Mouse (Mus musculus) liver, embryonic 13.5 days (tissue): Measurements from ENCODE around the gene Spata2. TPM values are rescaled to one million over a fixed set of nuclear protein-coding genes. Genes with fewer than 3 reads are reported as not detected.
A peak's percentile ranks its signal among the peaks of the same experiment; 100 is the strongest.

Experiments used
- ATAC-seq: fragments of 200-750 bp; cut with Nextera tagmentation; 2 replicates; pipeline ENCODE4 v1.8.0; 2017; ENCODE audit warnings: low read depth, mild to moderate bottlenecking, moderate number of reproducible peaks, moderate library complexity
- DNase-seq: peaks from one replicate; pipeline ENCODE4 v3.0.0; 2022
- H3K27ac ChIP-seq: fragments of 300-500 bp; sonication (generic); 2 replicates; pipeline ENCODE4 v1.5.1; 2015; ENCODE audit warnings: moderate library complexity, mild to moderate bottlenecking, inconsistent platforms
- H3K27me3 ChIP-seq: fragments of 300-500 bp; sonication (generic); 2 replicates; pipeline ENCODE4 v1.6.1; 2015; ENCODE audit warnings: mild to moderate bottlenecking, inconsistent platforms
- H3K36me3 ChIP-seq: fragments of 300-500 bp; sonication (generic); 2 replicates; pipeline ENCODE4 v1.6.1; 2015; ENCODE audit warnings: mild to moderate bottlenecking, inconsistent platforms
- H3K4me1 ChIP-seq: fragments of 300-500 bp; sonication (generic); replicated peaks from 2 replicates; pipeline ENCODE4 v1.6.1; 2015; ENCODE audit warnings: inconsistent platforms
- H3K4me2 ChIP-seq: fragments of 300-500 bp; sonication (generic); 2 replicates; pipeline ENCODE4 v1.6.1; 2015; ENCODE audit warnings: inconsistent platforms, mild to moderate bottlenecking, moderate library complexity
- H3K4me3 ChIP-seq: fragments of 300-500 bp; sonication (generic); replicated peaks from 2 replicates; pipeline ENCODE4 v1.5.1; 2015; ENCODE audit warnings: mild to moderate bottlenecking, inconsistent platforms
- H3K9ac ChIP-seq: fragments of 300-500 bp; sonication (generic); 2 replicates; pipeline ENCODE4 v1.6.1; 2015; ENCODE audit warnings: mild to moderate bottlenecking, inconsistent platforms
- H3K9me3 ChIP-seq: fragments of 300-500 bp; sonication (generic); replicated peaks from 2 replicates; pipeline ENCODE4 v1.6.1; 2016; ENCODE audit warnings: inconsistent platforms
- WGBS: fragments of 180-500 bp; shearing (Covaris S2); methylation state at CpG from one replicate; pipeline ENCODE4 v1.1.7; 2015; ENCODE audit not compliant: insufficient replicate concordance; 5-methylcytosine and 5-hydroxymethylcytosine counted together
- polyA plus RNA-seq: library from polyadenylated mRNA; unstranded; fragments of >200 nt; fragmentation: Nextera tagmentation; extraction: Ambion mirVana; gene quantifications from 2 replicates; pipeline ENCODE4 v1.2.1, GENCODE M21; 2015

Spata2 gene
- polyA plus RNA-seq, 1 experiment from 2014 or later, result 7.0 TPM

GRCm38 (mm10) chr2:167476762-167477161 is 15.9 kb downstream of the Spata2 start:
- Histone ChIP-seq H3K27ac (peak overlapping the region; percentile 43), H3K27me3 (no peaks in the 10 kb centered on the region), H3K4me1 (peaks cover 15% of the 10 kb centered on the region), H3K9me3 (no peaks in the 10 kb centered on the region), H3K9ac (no peak overlapping the region), H3K36me3 (peaks cover 42% of the 10 kb centered on the region), H3K4me2 (no peak overlapping the region), H3K4me3 (no peak overlapping the region)
- ATAC-seq, result 0 out of 2 replicates have a peak, but pooled peaks have one; percentile 6
- DNase-seq, result no peak
- 53% methylated on average over 4 of the region's 4 CpGs for WGBS

DNA sequence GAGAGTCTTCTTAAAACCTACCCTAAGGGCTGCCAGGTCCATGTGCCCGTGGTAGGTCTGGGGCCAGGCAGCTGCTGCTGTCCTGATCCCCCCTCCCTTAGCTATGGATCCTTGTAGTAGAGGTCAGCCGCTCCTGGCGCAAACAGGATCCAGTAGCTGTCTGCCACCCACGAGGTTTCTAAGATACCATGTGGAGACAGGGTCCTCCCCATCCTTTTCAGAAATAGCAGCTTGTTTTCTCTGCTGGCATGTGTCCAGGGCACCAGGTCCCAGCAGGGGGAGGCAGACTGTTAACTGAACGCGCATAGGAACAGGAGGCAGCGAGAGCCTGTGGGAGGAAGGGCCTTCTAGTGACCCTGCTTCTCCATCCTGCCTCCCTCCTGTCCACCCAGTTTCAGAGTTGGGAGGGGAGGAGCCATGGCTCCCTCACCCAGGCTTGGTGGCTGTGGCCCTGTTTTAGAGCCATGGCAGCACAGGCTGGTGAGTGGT is 16.4 kb downstream of the Spata2 start:
- Histone ChIP-seq H3K36me3 (peaks cover 48% of the 10 kb centered on the region), H3K9me3 (no peaks in the 10 kb centered on the region), H3K27ac (peak overlapping the region; percentile 43), H3K4me1 (peaks cover 15% of the 10 kb centered on the region), H3K4me2 (no peak overlapping the region), H3K27me3 (no peaks in the 10 kb centered on the region), H3K4me3 (no peak overlapping the region), H3K9ac (no peak overlapping the region)
- DNase-seq (no peak), ATAC-seq (peak; percentile 15; the same call in 1 of the 2 replicates)
- 55% methylated on average over 7 of the region's 7 CpGs for WGBS

DNA sequence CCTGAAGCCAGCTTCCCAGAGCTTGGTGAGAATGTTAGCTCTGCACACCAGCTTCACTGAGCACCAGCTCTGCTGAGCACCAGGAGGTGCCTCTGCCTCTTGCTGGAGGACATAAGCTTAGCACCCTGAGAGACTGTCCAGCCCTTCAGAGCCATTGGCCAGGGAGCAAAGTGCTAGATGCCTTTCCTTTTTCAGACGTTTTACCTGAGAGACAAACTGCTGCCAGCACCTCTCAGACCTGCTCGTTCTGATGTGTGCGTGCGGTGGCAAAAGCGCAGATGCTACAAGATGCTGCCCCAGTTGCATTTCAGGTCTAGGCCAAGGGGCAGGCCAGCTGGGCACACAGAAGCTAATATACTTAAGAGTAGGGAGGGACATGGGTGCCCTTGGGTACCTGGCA is 17.1 kb downstream of the Spata2 start:
- ATAC-seq (no peak), DNase-seq (no peak)
- 72% methylated on average over 5 of the region's 5 CpGs for WGBS
- Histone ChIP-seq H3K9me3 (no peaks in the 10 kb centered on the region), H3K9ac (no peak overlapping the region), H3K4me2 (no peak overlapping the region), H3K27me3 (no peaks in the 10 kb centered on the region), H3K27ac (peak overlapping the region; percentile 43; the same call in 1 of the 2 replicates), H3K4me1 (peaks cover 15% of the 10 kb centered on the region), H3K4me3 (no peak overlapping the region), H3K36me3 (peaks cover 48% of the 10 kb centered on the region)

DNA sequence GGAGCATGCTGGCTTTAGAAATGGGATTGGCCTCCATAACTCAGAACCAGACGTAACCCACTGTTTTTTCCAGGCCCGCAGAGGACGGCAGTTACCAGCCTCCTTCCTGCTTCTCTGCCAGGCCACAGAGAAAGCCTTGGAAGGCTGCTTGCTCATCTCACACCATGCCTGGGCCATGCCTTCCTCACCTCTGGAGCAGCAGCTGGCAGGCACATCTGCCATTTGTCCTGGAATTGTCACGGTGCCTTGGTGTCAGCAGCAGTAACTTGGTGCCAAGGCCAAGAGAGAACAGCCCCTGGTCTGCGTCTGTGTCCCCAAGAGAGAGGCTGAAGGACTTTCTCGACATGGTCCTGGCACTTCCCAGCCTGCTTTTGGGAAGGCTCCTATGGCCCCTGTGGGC is 18.5 kb downstream of the Spata2 start:
- H3K27me3 ChIP-seq, result no peaks in the 10 kb centered on the region
- H3K4me1 ChIP-seq, result peaks cover 15% of the 10 kb centered on the region
- no peak for DNase-seq
- no peaks in the 10 kb centered on the region for H3K9me3 ChIP-seq
- no peak overlapping the region for H3K4me2 ChIP-seq
- H3K4me3 ChIP-seq, result no peak overlapping the region
- no peak overlapping the region for H3K27ac ChIP-seq
- no peak overlapping the region for H3K9ac ChIP-seq
- H3K36me3 ChIP-seq, result peaks cover 60% of the 10 kb centered on the region
- ATAC-seq, result no peak
- WGBS, result 86% methylated on average over 6 of the region's 6 CpGs

DNA sequence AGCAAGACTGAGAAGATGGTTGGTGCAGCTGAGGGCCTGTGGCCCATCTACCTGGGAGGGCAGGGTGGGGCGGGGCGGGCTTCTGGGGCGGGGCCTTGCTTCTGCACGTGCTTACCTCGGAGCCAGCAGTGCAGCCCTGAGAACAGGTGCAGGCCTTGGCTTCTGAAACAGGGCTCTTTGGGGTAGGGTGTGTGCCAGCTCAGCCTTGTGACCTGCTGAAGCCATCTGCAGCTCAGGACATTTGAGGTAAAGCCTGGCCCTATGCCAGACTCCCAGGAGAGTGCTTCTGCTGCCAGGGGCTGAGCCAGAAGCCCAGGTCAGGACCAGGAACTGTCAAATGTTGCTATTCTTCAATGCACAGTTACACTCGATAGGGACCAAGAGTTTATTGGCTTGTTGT is 21.1 kb downstream of the Spata2 start:
- H3K9ac ChIP-seq, result no peak overlapping the region
- WGBS, result 76% methylated on average over 6 of the region's 6 CpGs

GRCm38 (mm10) chr2:167470611-167471010 is 22.1 kb downstream of the Spata2 start:
- H3K4me1 ChIP-seq, result no peaks in the 10 kb centered on the region
- no peaks in the 10 kb centered on the region for H3K9me3 ChIP-seq
- no peaks in the 10 kb centered on the region for H3K27me3 ChIP-seq
- 81% methylated on average over 3 of the region's 3 CpGs for WGBS
- no peak overlapping the region for H3K4me3 ChIP-seq
- DNase-seq (no peak), ATAC-seq (no peak)
- H3K36me3 ChIP-seq, result peaks cover 89% of the 10 kb centered on the region
- no peak overlapping the region for H3K27ac ChIP-seq
- no peak overlapping the region for H3K9ac ChIP-seq
- H3K4me2 ChIP-seq, result no peak overlapping the region

More for the DNA sequence above, 21.1 kb downstream of the Spata2 start:
- ATAC-seq (no peak), DNase-seq (no peak)
- Histone ChIP-seq H3K4me3 (no peak overlapping the region), H3K4me2 (no peak overlapping the region), H3K9me3 (no peaks in the 10 kb centered on the region), H3K4me1 (peaks cover 9% of the 10 kb centered on the region), H3K27me3 (no peaks in the 10 kb centered on the region), H3K36me3 (peaks cover 79% of the 10 kb centered on the region), H3K27ac (no peak overlapping the region)

DNA sequence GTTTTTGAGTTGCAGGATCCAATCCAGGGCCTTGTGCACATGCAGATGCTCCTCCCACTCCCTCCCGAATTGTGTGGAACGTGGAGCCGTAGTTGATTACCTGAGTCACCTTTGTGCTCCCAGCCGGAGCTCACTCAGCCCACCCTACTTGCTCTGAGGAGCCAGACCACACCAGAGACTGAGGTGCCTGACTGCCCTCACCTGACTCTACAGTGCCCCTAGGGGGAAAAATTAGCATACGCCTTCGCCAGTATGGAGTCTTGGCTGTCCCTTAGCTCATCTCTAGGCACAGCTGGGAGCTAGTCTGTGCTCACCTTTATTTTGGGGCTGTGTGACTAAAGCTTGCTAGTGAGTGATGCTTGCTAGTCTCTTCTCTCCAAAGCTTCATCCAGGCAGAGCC is 24.2 kb downstream of the Spata2 start:
- Histone ChIP-seq H3K9me3 (no peaks in the 10 kb centered on the region), H3K36me3 (peaks cover 85% of the 10 kb centered on the region), H3K27me3 (no peaks in the 10 kb centered on the region), H3K4me1 (no peaks in the 10 kb centered on the region), H3K9ac (no peak overlapping the region), H3K4me3 (no peak overlapping the region), H3K4me2 (no peak overlapping the region), H3K27ac (no peak overlapping the region)
- ATAC-seq, result 0 out of 2 replicates have a peak, but pooled peaks have one; percentile 25
- WGBS, result 82% methylated on average over 6 of the region's 6 CpGs
- DNase-seq, result no peak

- H3K27ac ChIP-seq, result 0 out of 2 replicates have a peak overlapping the region, but pooled peaks have one; percentile 1
- no peaks in the 10 kb centered on the region for H3K9me3 ChIP-seq
- H3K9ac ChIP-seq, result no peak overlapping the region
- peaks cover 74% of the 10 kb centered on the region for H3K36me3 ChIP-seq
- DNase-seq, result no peak
- no peak overlapping the region for H3K4me3 ChIP-seq
- WGBS, result 57% methylated on average over 5 of the region's 5 CpGs
- no peaks in the 10 kb centered on the region for H3K4me1 ChIP-seq
- H3K4me2 ChIP-seq, result no peak overlapping the region
- no peaks in the 10 kb centered on the region for H3K27me3 ChIP-seq
- no peak for ATAC-seq
These were observed 25.5 kb downstream of the Spata2 start for GRCm38 (mm10) chr2:167467214-167467613.

DNA sequence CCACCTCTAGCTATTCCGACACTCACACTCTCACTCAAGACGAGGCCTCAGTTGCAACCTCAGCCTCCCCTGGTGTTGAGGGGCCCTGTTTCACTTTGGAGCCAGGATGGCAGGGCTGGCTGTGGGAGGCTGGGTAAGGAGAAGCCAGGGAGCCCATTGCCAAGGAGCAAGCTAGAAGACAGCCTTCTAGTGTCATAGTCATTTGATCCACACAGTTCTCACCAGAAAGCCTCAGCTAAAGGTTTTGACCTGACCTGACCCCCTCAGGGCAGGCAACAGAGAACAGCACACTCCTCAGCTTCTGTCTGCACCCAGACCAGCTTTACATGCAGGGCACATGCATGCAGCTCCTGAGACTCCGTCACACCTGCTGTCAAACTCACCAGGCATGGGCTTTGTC is 26.7 kb downstream of the Spata2 start:
- H3K36me3 ChIP-seq, result peaks cover 72% of the 10 kb centered on the region
- DNase-seq (no peak), ATAC-seq (no peak)
- H3K4me3 ChIP-seq, result no peak overlapping the region
- peaks cover 5% of the 10 kb centered on the region for H3K4me1 ChIP-seq
- no peak overlapping the region for H3K4me2 ChIP-seq
- WGBS, result 79% methylated on average over 3 of the region's 3 CpGs
- no peaks in the 10 kb centered on the region for H3K27me3 ChIP-seq
- H3K9me3 ChIP-seq, result no peaks in the 10 kb centered on the region
- no peak overlapping the region for H3K9ac ChIP-seq
- H3K27ac ChIP-seq, result no peak overlapping the region

DNA sequence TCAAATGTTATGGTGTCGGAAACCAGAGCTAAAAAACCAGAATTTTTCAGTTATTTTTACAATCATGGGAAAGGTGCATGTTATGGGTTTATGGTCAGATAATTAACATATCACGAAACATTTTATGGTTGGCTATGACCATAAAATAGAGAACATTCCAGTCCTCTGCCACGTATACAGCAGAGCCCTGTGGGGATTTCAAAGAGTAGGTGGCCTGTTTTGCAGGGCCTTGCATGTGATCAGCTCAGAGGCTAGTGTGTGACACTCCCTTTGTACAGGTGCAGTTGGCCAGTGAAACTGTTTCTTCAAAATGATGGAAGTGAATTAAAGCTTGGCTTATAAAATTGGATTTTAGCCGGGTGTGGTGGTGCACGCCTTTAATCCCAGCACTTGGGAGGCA is 28.9 kb downstream of the Spata2 start:
- no peak overlapping the region for H3K27ac ChIP-seq
- 84% methylated on average over 5 of the region's 5 CpGs for WGBS
- no peak overlapping the region for H3K9ac ChIP-seq
- peaks cover 72% of the 10 kb centered on the region for H3K36me3 ChIP-seq
- DNase-seq, result no peak
- H3K27me3 ChIP-seq, result no peaks in the 10 kb centered on the region
- no peaks in the 10 kb centered on the region for H3K9me3 ChIP-seq
- no peak overlapping the region for H3K4me2 ChIP-seq
- ATAC-seq, result no peak
- H3K4me1 ChIP-seq, result peaks cover 10% of the 10 kb centered on the region
- H3K4me3 ChIP-seq, result no peak overlapping the region

GRCm38 (mm10) chr2:167462954-167463353 is 29.7 kb downstream of the Spata2 start:
- Histone ChIP-seq H3K4me2 (no peak overlapping the region), H3K9me3 (no peaks in the 10 kb centered on the region), H3K4me3 (no peak overlapping the region), H3K27ac (no peak overlapping the region), H3K36me3 (peaks cover 73% of the 10 kb centered on the region), H3K27me3 (no peaks in the 10 kb centered on the region), H3K9ac (no peak overlapping the region), H3K4me1 (peaks cover 10% of the 10 kb centered on the region)
- 63% methylated on average over 6 of the region's 6 CpGs for WGBS
- ATAC-seq (peak; percentile 72), DNase-seq (peak; percentile 57)

DNA sequence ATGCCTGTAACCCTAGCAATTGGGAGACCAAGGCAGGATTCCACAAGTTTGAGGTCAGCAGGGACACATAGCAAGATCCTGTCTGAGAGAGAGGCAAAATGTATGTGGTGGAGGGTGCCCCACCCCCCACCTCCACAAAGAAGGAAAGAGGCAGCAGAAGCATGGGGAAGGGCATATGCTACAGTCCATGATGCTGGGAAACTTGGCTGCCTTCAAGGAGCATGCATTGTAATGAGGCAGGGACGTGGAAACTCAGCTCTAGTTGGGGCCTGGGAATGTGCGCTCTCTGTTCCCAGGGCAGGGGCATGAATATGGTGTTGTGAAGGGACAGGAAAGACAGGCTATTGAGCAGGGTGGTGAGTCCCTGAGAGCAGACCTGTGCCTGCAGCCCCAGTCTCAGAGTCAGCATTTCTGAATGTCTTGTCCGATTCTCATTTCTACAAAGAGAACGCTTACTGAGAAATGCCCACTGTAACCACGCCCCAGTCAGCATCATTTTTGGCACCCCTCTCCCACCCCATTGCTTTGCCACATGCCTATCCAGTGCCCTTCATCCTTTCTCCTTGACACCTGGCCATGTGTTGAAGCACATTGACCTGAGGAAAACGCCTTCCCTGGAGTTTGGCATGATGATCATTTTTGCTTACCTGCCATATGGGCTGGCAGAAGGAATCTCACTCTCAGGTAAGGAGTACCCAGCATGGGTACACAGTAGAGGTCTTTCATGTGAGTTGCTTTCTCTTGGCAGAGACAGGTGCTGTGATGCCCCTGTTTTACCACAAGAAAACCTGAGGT is 33.4 kb downstream of the Spata2 start:
- ATAC-seq (no peak), DNase-seq (no peak)
- H3K4me1 ChIP-seq, result peaks cover 10% of the 10 kb centered on the region
- H3K27me3 ChIP-seq, result no peaks in the 10 kb centered on the region
- no peaks in the 10 kb centered on the region for H3K9me3 ChIP-seq
- no peak overlapping the region for H3K4me2 ChIP-seq
- WGBS, result 86% methylated on average over 6 of the region's 6 CpGs
- peaks cover 77% of the 10 kb centered on the region for H3K36me3 ChIP-seq
- H3K27ac ChIP-seq, result no peak overlapping the region
- no peak overlapping the region for H3K4me3 ChIP-seq
- no peak overlapping the region for H3K9ac ChIP-seq
